Mouse (Mus musculus): ENCODE measurements at regions not wholly inside any gene's neighbourhood (a gene's known extent, or its start where the extent isn't known, plus 50 kb on each side); places are given as distances from the start of the nearest gene placed in this dataset.
A peak's percentile ranks its signal among the peaks of the same experiment; 100 is the strongest.

GRCm38 (mm10) chr6:103353346-103353745 is 157.0 kb upstream of the Chl1 start:
- H3K27ac ChIP-seq = no peak overlapping the region
- 53% methylated on average over 1 of the region's 1 CpGs for WGBS
- H3K4me1 ChIP-seq (replicated peaks; ENCODE audit: control insufficient read depth, insufficient read depth, low read length) = no peaks in the 10 kb centered on the region
- peak; percentile 51; the same call in 1 of the 2 replicates for ATAC-seq (ENCODE audit: low FRiP score)
- H3K4me3 ChIP-seq (replicated peaks; ENCODE audit: low read length) = no peak overlapping the region
- no peak overlapping the region for H3K4me2 ChIP-seq (replicated peaks)
- no peaks in the 10 kb centered on the region for H3K36me3 ChIP-seq (replicated peaks; ENCODE audit: control insufficient read depth, insufficient read depth)
- no peaks in the 10 kb centered on the region for H3K27me3 ChIP-seq (ENCODE audit: control insufficient read depth, insufficient read depth, low read length)
- H3K9me3 ChIP-seq (ENCODE audit: control insufficient read depth, low read length) = no peaks in the 10 kb centered on the region
- DNase-seq (ENCODE audit: low spot score) = no peak
- no peak overlapping the region for H3K9ac ChIP-seq

- Histone ChIP-seq H3K4me2 (replicated peaks) (no peak overlapping the region), H3K9me3 (ENCODE audit: control insufficient read depth, low read length) (no peaks in the 10 kb centered on the region), H3K27me3 (ENCODE audit: control insufficient read depth, insufficient read depth, low read length) (no peaks in the 10 kb centered on the region), H3K36me3 (replicated peaks; ENCODE audit: control insufficient read depth, insufficient read depth) (no peaks in the 10 kb centered on the region), H3K4me1 (replicated peaks; ENCODE audit: control insufficient read depth, insufficient read depth, low read length) (no peaks in the 10 kb centered on the region), H3K9ac (no peak overlapping the region), H3K4me3 (replicated peaks; ENCODE audit: low read length) (no peak overlapping the region), H3K27ac (no peak overlapping the region)
- DNase-seq (ENCODE audit: low spot score) (no peak), ATAC-seq (ENCODE audit: low FRiP score) (no peak)
- 77% methylated on average over 2 of the region's 2 CpGs for WGBS
These were observed 143.4 kb upstream of the Chl1 start for GRCm38 (mm10) chr6:103366782-103367491.

GRCm38 (mm10) chr6:103374956-103375355 is 135.4 kb upstream of the Chl1 start:
- Histone ChIP-seq H3K4me2 (replicated peaks) (no peak overlapping the region), H3K9me3 (ENCODE audit: control insufficient read depth, low read length) (no peaks in the 10 kb centered on the region), H3K4me1 (replicated peaks; ENCODE audit: control insufficient read depth, insufficient read depth, low read length) (no peaks in the 10 kb centered on the region), H3K27me3 (ENCODE audit: control insufficient read depth, insufficient read depth, low read length) (no peaks in the 10 kb centered on the region), H3K27ac (no peak overlapping the region), H3K36me3 (replicated peaks; ENCODE audit: control insufficient read depth, insufficient read depth) (no peaks in the 10 kb centered on the region), H3K4me3 (replicated peaks; ENCODE audit: low read length) (no peak overlapping the region), H3K9ac (no peak overlapping the region)
- DNase-seq (ENCODE audit: low spot score) = no peak
- ATAC-seq (ENCODE audit: low FRiP score) = no peak
- WGBS = 86% methylated on average over 7 of the region's 7 CpGs

- H3K9ac ChIP-seq = no peak overlapping the region
- 0 out of 2 replicates have a peak, but pooled peaks cover 3% of the 10 kb centered on the region for H3K4me1 ChIP-seq (replicated peaks; ENCODE audit: control insufficient read depth, insufficient read depth, low read length)
- no peak overlapping the region for H3K4me3 ChIP-seq (replicated peaks; ENCODE audit: low read length)
- H3K27ac ChIP-seq = peak overlapping the region; percentile 3; the same call in 1 of the 2 replicates
- ATAC-seq (ENCODE audit: low FRiP score) = peak; percentile 41; the same call in 1 of the 2 replicates
- DNase-seq (ENCODE audit: low spot score) = no peak
- no peak overlapping the region for H3K4me2 ChIP-seq (replicated peaks)
- H3K9me3 ChIP-seq (ENCODE audit: control insufficient read depth, low read length) = no peaks in the 10 kb centered on the region
- WGBS = 42% methylated on average over 1 of the region's 1 CpGs
- H3K36me3 ChIP-seq (replicated peaks; ENCODE audit: control insufficient read depth, insufficient read depth) = no peaks in the 10 kb centered on the region
- no peaks in the 10 kb centered on the region for H3K27me3 ChIP-seq (ENCODE audit: control insufficient read depth, insufficient read depth, low read length)
These were observed 133.1 kb upstream of the Chl1 start for GRCm38 (mm10) chr6:103377277-103377676.

- Histone ChIP-seq H3K9ac (no peak overlapping the region), H3K27me3 (ENCODE audit: control insufficient read depth, insufficient read depth, low read length) (no peaks in the 10 kb centered on the region), H3K27ac (peak overlapping the region; percentile 21; the same call in 1 of the 2 replicates), H3K4me3 (replicated peaks; ENCODE audit: low read length) (no peak overlapping the region), H3K36me3 (replicated peaks; ENCODE audit: control insufficient read depth, insufficient read depth) (no peaks in the 10 kb centered on the region), H3K9me3 (ENCODE audit: control insufficient read depth, low read length) (no peaks in the 10 kb centered on the region), H3K4me2 (replicated peaks) (no peak overlapping the region), H3K4me1 (replicated peaks; ENCODE audit: control insufficient read depth, insufficient read depth, low read length) (peaks cover 3% of the 10 kb centered on the region; the same call in 1 of the 2 replicates)
- no peak for ATAC-seq (ENCODE audit: low FRiP score)
- DNase-seq (ENCODE audit: low spot score) = no peak
These were observed 132.3 kb upstream of the Chl1 start for GRCm38 (mm10) chr6:103378047-103378446.

- WGBS = 10% methylated on average over 1 of the region's 1 CpGs
- Histone ChIP-seq H3K27ac (peak overlapping the region; percentile 40), H3K4me3 (replicated peaks; ENCODE audit: low read length) (no peak overlapping the region), H3K4me1 (replicated peaks; ENCODE audit: control insufficient read depth, insufficient read depth, low read length) (peaks cover 3% of the 10 kb centered on the region; the same call in 1 of the 2 replicates), H3K36me3 (replicated peaks; ENCODE audit: control insufficient read depth, insufficient read depth) (no peaks in the 10 kb centered on the region), H3K9me3 (ENCODE audit: control insufficient read depth, low read length) (no peaks in the 10 kb centered on the region), H3K4me2 (replicated peaks) (no peak overlapping the region), H3K27me3 (ENCODE audit: control insufficient read depth, insufficient read depth, low read length) (no peaks in the 10 kb centered on the region), H3K9ac (no peak overlapping the region)
- DNase-seq (ENCODE audit: low spot score) = peak; percentile 59
- ATAC-seq (ENCODE audit: low FRiP score) = peak; percentile 60; the same call in 1 of the 2 replicates
These were observed 129.4 kb upstream of the Chl1 start for GRCm38 (mm10) chr6:103381030-103381429.

DNA sequence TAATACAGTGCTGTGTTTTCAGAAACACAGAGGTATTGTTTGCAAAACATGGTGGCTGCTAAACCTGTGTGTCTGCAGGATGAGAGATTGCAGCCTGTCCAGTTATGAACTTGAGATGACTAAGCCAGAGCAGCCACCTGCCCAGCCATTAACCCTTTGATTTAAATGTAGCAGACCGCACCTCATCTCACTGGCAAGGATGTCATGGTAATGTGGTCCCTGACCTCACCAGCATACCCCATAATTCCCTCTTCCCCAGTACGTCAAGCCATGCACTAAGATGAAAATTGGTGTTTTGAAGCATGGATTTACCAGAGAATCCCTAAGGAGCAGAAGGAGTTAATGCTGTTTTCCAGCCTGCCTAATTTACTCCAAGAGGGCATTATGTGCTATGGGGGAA is 128.5 kb upstream of the Chl1 start:
- Histone ChIP-seq H3K4me1 (replicated peaks; ENCODE audit: control insufficient read depth, insufficient read depth, low read length) (peaks cover 6% of the 10 kb centered on the region), H3K4me3 (replicated peaks; ENCODE audit: low read length) (no peak overlapping the region), H3K9me3 (ENCODE audit: control insufficient read depth, low read length) (no peaks in the 10 kb centered on the region), H3K27ac (peak overlapping the region; percentile 40), H3K27me3 (ENCODE audit: control insufficient read depth, insufficient read depth, low read length) (no peaks in the 10 kb centered on the region), H3K4me2 (replicated peaks) (no peak overlapping the region), H3K36me3 (replicated peaks; ENCODE audit: control insufficient read depth, insufficient read depth) (no peaks in the 10 kb centered on the region), H3K9ac (no peak overlapping the region)
- WGBS = 52% methylated on average over 2 of the region's 2 CpGs
- ATAC-seq (ENCODE audit: low FRiP score) = no peak
- DNase-seq (ENCODE audit: low spot score) = no peak

DNA sequence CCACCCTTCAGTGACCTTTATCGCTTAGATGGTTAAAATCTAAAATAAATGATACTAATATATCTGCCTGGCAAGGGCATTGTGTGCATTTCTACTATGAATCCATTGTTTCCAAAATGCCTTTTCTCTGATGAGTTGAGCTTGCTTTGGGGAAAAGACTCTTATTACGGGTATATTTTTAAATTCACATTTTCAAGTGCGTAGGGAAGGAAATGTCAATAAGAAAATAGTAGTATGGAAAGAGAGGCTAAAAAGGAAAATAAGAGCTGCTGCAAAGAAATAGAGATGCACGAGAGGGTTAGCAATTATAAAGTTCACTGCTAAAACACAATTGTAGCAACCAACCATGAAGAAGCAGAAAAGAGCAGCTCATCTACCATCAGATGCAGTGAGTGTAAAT is 123.8 kb upstream of the Chl1 start:
- 43% methylated on average over 4 of the region's 4 CpGs for WGBS

GRCm38 (mm10) chr6:103405961-103406360 is 104.4 kb upstream of the Chl1 start:
- H3K4me1 ChIP-seq (replicated peaks; ENCODE audit: control insufficient read depth, insufficient read depth, low read length) = no peaks in the 10 kb centered on the region
- no peak overlapping the region for H3K4me2 ChIP-seq (replicated peaks)
- H3K27ac ChIP-seq = no peak overlapping the region
- ATAC-seq (ENCODE audit: low FRiP score) = no peak
- no peaks in the 10 kb centered on the region for H3K36me3 ChIP-seq (replicated peaks; ENCODE audit: control insufficient read depth, insufficient read depth)
- no peak overlapping the region for H3K9ac ChIP-seq
- DNase-seq (ENCODE audit: low spot score) = no peak
- no peaks in the 10 kb centered on the region for H3K9me3 ChIP-seq (ENCODE audit: control insufficient read depth, low read length)
- no peak overlapping the region for H3K4me3 ChIP-seq (replicated peaks; ENCODE audit: low read length)
- H3K27me3 ChIP-seq (ENCODE audit: control insufficient read depth, insufficient read depth, low read length) = no peaks in the 10 kb centered on the region

More for the DNA sequence above, 123.8 kb upstream of the Chl1 start:
- Histone ChIP-seq H3K4me2 (replicated peaks) (no peak overlapping the region), H3K9me3 (ENCODE audit: control insufficient read depth, low read length) (no peaks in the 10 kb centered on the region), H3K4me3 (replicated peaks; ENCODE audit: low read length) (no peak overlapping the region), H3K4me1 (replicated peaks; ENCODE audit: control insufficient read depth, insufficient read depth, low read length) (peaks cover 3% of the 10 kb centered on the region), H3K27ac (peak overlapping the region; percentile 4; the same call in 1 of the 2 replicates), H3K36me3 (replicated peaks; ENCODE audit: control insufficient read depth, insufficient read depth) (no peaks in the 10 kb centered on the region), H3K9ac (no peak overlapping the region), H3K27me3 (ENCODE audit: control insufficient read depth, insufficient read depth, low read length) (no peaks in the 10 kb centered on the region)
- no peak for ATAC-seq (ENCODE audit: low FRiP score)
- DNase-seq (ENCODE audit: low spot score) = no peak

All from hindbrain, embryonic 14.5 days (tissue).